Mouse (Mus musculus): ENCODE measurements around the gene Agtpbp1. TPM values are rescaled to one million over a fixed set of nuclear protein-coding genes. Genes with fewer than 3 reads are reported as not detected.

Agtpbp1 gene
- total and polyA plus RNA-seq, 2 experiments from 2014 or later, result 70.8 to 129 TPM

DNA sequence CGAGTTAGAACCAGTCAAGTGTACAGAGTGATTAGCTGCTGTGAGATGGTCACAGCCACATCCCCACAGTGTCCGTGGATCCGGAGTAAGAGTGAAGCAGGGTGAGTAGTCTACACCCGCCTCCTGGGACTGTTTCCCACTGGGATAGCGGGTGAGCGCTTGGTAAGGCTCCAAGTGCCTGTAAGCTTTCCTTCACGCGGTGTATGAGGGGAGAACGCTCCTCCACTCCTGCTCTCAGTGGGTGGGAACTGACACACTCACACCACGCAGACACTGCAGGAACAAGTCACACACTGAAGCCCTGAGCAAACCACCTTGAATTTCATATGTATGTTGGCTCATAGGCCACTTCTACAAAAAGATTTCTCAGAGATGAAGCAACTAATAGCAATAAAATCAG lies 134.2 kb downstream of the Agtpbp1 start:
- no peak for ATAC-seq (ENCODE audit: low FRiP score)
- 86% methylated on average over 10 of the region's 10 CpGs for WGBS
- Histone ChIP-seq H3K27me3 (ENCODE audit: insufficient read depth, low read length) (no peaks in the 10 kb centered on the region), H3K4me1 (ENCODE audit: insufficient read depth, low read length) (no peaks in the 10 kb centered on the region), H3K9me3 (ENCODE audit: low read length) (no peaks in the 10 kb centered on the region), H3K4me3 (ENCODE audit: low read depth, low read length) (no peak overlapping the region), H3K27ac (ENCODE audit: low read depth, low read length) (no peak overlapping the region), H3K9ac (replicated peaks; ENCODE audit: low read length, poor library complexity, severe bottlenecking) (no peak overlapping the region), H3K36me3 (ENCODE audit: insufficient read depth, low read length) (0 out of 2 replicates have a peak, but pooled peaks cover 8% of the 10 kb centered on the region), H3K4me2 (ENCODE audit: low read depth, low read length, poor library complexity, severe bottlenecking) (no peak overlapping the region)
- no peak for DNase-seq (ENCODE audit: low spot score)
- TF ChIP-seq CTCF (IDR thresholded peaks at IDR 0.05), result no peak

DNA sequence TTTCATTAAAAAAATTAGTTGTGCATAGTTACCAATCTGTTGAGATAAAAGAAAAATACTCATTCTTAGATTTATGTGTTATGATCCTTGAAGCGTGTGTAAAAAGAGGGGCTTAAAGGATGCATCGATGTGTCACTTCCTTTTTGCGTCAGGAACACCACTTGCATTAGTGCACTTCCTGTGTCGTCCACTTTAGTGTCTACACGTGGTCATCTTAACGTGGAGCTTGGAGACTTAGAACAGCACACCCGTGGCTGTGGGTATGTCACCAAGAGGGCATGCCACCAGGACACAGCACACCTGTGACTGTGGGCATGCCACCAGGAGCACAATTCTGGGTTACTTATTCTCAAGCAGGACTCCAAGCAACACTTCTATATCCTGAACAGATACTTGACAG lies 137.9 kb downstream of the Agtpbp1 start:
- Histone ChIP-seq H3K9ac (replicated peaks; ENCODE audit: low read length, poor library complexity, severe bottlenecking) (no peak overlapping the region), H3K4me3 (ENCODE audit: low read depth, low read length) (no peak overlapping the region), H3K36me3 (ENCODE audit: insufficient read depth, low read length) (0 out of 2 replicates have a peak, but pooled peaks cover 8% of the 10 kb centered on the region), H3K4me1 (ENCODE audit: insufficient read depth, low read length) (no peaks in the 10 kb centered on the region), H3K27ac (ENCODE audit: low read depth, low read length) (no peak overlapping the region), H3K27me3 (ENCODE audit: insufficient read depth, low read length) (no peaks in the 10 kb centered on the region), H3K9me3 (ENCODE audit: low read length) (no peaks in the 10 kb centered on the region), H3K4me2 (ENCODE audit: low read depth, low read length, poor library complexity, severe bottlenecking) (no peak overlapping the region)
- no peak for TF ChIP-seq CTCF (IDR thresholded peaks at IDR 0.05)
- DNase-seq (ENCODE audit: low spot score) (no peak), ATAC-seq (ENCODE audit: low FRiP score) (no peak)
- WGBS, result 91% methylated on average over 7 of the region's 7 CpGs

DNA sequence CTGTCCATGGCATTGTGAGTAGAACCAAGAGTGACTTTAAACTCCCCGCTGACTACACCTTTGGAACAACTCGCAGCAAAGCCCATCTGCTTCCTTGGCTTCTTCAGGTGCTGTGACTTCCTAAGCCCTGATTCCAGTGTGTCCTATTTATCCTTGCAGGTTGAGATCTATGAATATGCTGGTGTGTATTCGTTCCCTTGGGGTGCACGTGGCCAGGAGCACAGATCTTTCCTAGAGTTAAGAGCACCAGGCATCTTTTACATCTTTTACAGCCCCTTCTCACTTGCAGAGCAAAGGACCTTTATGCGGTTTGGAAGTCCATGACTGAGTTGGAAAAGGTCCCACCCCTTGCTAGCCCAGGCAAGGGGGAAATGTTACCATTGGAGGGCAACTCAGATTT lies 139.8 kb downstream of the Agtpbp1 start:
- no peak for DNase-seq (ENCODE audit: low spot score)
- ATAC-seq (ENCODE audit: low FRiP score), result no peak
- TF ChIP-seq CTCF (IDR thresholded peaks at IDR 0.05), result no peak

DNA sequence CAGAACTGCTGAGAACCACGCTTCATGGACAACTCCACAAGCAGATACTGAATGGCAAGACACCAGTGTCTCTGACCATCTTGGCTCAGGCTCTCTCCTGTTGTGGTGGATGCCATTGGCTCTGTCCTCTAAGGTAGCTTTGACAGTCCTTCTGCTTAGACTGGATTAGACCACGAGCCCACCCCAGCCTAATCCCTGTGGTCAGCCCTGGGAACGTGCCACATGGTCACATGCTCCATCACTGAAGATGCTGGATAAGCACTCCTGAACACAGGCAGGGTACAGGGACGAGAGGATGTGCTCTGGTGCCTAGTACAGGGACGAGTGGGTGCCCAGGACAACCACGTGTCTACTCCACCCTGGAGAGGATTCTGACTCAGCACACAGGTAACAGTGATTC lies 140.7 kb downstream of the Agtpbp1 start:
- Histone ChIP-seq H3K4me3 (ENCODE audit: low read depth, low read length) (no peak overlapping the region), H3K36me3 (ENCODE audit: insufficient read depth, low read length) (0 out of 2 replicates have a peak, but pooled peaks cover 4% of the 10 kb centered on the region), H3K9ac (replicated peaks; ENCODE audit: low read length, poor library complexity, severe bottlenecking) (no peak overlapping the region), H3K4me2 (ENCODE audit: low read depth, low read length, poor library complexity, severe bottlenecking) (no peak overlapping the region), H3K4me1 (ENCODE audit: insufficient read depth, low read length) (no peaks in the 10 kb centered on the region), H3K27ac (ENCODE audit: low read depth, low read length) (no peak overlapping the region), H3K9me3 (ENCODE audit: low read length) (no peaks in the 10 kb centered on the region), H3K27me3 (ENCODE audit: insufficient read depth, low read length) (no peaks in the 10 kb centered on the region)
- DNase-seq (ENCODE audit: low spot score) (no peak), ATAC-seq (ENCODE audit: low FRiP score) (no peak)
- 76% methylated on average over 6 of the region's 6 CpGs for WGBS
- no peak for TF ChIP-seq CTCF (IDR thresholded peaks at IDR 0.05)

More for the DNA sequence above, 139.8 kb downstream of the Agtpbp1 start:
- Histone ChIP-seq H3K27me3 (ENCODE audit: insufficient read depth, low read length) (no peaks in the 10 kb centered on the region), H3K9ac (replicated peaks; ENCODE audit: low read length, poor library complexity, severe bottlenecking) (no peak overlapping the region), H3K36me3 (ENCODE audit: insufficient read depth, low read length) (0 out of 2 replicates have a peak, but pooled peaks cover 4% of the 10 kb centered on the region), H3K27ac (ENCODE audit: low read depth, low read length) (no peak overlapping the region), H3K4me1 (ENCODE audit: insufficient read depth, low read length) (no peaks in the 10 kb centered on the region), H3K4me3 (ENCODE audit: low read depth, low read length) (no peak overlapping the region), H3K4me2 (ENCODE audit: low read depth, low read length, poor library complexity, severe bottlenecking) (no peak overlapping the region), H3K9me3 (ENCODE audit: low read length) (no peaks in the 10 kb centered on the region)
- WGBS, result 97% methylated on average over 5 of the region's 5 CpGs

DNA sequence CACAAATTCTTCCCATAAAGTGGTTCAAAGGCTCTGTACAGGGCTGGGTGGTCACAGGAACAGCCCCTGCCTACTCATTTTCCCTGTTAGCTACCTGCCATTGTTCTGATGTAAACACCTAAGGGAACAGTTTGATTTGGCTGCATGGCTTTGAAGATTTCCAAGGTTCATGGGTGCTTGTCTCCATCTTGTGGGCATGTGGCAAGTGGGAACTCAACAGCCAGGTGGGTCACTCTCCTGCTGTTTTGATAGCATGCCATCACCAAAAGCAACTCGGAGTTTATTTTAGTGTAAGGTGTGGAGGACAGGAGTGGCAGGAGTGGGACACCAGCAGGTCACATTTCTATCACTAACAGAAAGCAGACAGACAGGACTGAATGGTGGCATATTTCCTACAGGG lies 145.3 kb downstream of the Agtpbp1 start:
- H3K36me3 ChIP-seq (ENCODE audit: insufficient read depth, low read length), result no peaks in the 10 kb centered on the region
- H3K9me3 ChIP-seq (ENCODE audit: low read length), result no peaks in the 10 kb centered on the region
- ATAC-seq (ENCODE audit: low FRiP score) (no peak), DNase-seq (ENCODE audit: low spot score) (peak; percentile 38)
- no peak overlapping the region for H3K27ac ChIP-seq (ENCODE audit: low read depth, low read length)
- H3K4me3 ChIP-seq (ENCODE audit: low read depth, low read length), result no peak overlapping the region
- no peak overlapping the region for H3K4me2 ChIP-seq (ENCODE audit: low read depth, low read length, poor library complexity, severe bottlenecking)
- TF ChIP-seq CTCF (IDR thresholded peaks at IDR 0.05), result peak; percentile 75
- 71% methylated on average over 1 of the region's 1 CpGs for WGBS
- no peaks in the 10 kb centered on the region for H3K4me1 ChIP-seq (ENCODE audit: insufficient read depth, low read length)
- no peak overlapping the region for H3K9ac ChIP-seq (replicated peaks; ENCODE audit: low read length, poor library complexity, severe bottlenecking)
- no peaks in the 10 kb centered on the region for H3K27me3 ChIP-seq (ENCODE audit: insufficient read depth, low read length)

DNA sequence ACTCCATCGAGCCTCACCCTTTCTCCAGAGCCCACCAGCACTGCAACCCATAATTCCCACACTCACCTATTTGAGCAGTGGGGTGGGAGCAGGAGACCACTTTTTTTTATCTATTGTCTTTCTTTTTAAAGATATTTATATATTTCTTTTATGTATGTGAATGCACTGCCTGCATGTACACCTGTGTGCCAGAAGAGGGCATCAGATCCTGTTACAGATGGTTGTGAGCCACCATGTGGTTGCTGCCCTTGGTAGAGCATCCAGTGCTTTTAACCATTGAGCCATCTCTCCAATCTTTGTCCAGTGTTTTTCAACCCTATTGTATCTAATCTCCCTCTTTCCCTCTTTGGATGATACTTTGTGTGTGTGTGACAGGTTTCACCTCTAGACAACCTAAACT lies 150.5 kb downstream of the Agtpbp1 start:
- H3K27ac ChIP-seq (ENCODE audit: low read depth, low read length), result no peak overlapping the region
- no peak for ATAC-seq (ENCODE audit: low FRiP score)
- 96% methylated on average over 1 of the region's 1 CpGs for WGBS

More for the DNA sequence above, 150.5 kb downstream of the Agtpbp1 start:
- DNase-seq (ENCODE audit: low spot score), result no peak
- TF ChIP-seq CTCF (IDR thresholded peaks at IDR 0.05), result peak; percentile 46
- Histone ChIP-seq H3K4me3 (ENCODE audit: low read depth, low read length) (no peak overlapping the region), H3K27me3 (ENCODE audit: insufficient read depth, low read length) (no peaks in the 10 kb centered on the region), H3K9ac (replicated peaks; ENCODE audit: low read length, poor library complexity, severe bottlenecking) (no peak overlapping the region), H3K36me3 (ENCODE audit: insufficient read depth, low read length) (no peaks in the 10 kb centered on the region), H3K4me1 (ENCODE audit: insufficient read depth, low read length) (no peaks in the 10 kb centered on the region), H3K9me3 (ENCODE audit: low read length) (no peaks in the 10 kb centered on the region), H3K4me2 (ENCODE audit: low read depth, low read length, poor library complexity, severe bottlenecking) (no peak overlapping the region)
